Mouse (Mus musculus): ENCODE results near the gene Golga5. TPM values are rescaled to one million over a fixed set of nuclear protein-coding genes. Genes with fewer than 3 reads are reported as not detected.

The Golga5 gene
- 31.5 and 36.8 TPM in 2 replicates for polyA plus RNA-seq (2014; fragmentation: Nextera tagmentation; extraction: Ambion mirVana)

DNA sequence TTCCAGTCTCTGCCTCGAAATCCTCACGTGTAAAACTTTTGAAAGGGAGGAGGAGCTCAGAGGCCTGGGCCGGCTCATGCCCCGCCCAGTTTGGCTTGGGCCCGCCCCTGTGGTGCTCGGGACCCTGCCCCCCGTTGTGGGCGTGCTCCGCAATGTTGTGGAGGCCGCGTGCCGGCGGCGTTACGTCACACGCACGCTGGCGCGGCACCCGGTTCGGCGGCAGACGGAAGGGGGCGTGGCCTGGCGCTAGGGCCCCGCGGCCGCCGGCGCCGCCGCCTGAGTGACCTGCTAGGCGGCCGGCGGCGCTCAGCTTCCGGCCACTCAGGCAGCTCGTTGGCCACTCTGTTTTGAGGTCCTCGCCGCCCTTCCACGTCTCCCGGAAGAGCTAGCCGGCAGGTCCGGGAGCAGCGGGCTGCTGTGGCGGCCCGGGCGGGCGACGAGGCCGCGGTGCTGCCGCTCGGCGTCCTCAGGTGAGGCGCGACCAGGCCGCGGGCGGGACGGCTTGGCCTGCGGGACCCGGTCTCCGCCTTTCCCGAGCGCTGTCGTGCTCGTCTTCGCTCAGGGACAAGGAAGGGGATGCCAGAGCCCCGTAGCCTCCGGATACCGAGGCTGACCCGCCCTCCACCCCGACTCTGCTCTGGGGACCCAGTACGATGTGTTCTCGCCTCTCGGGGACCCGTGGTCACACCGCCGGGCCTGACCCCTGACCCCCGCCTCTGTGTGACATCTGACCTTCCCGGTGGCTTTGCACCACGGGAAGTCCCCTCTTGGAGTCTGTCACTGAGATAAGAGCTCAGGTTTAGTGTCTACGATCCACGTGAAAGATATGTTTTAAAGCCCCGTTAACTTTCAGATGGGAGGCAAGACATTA, at the start of gene Golga5:
TSS of gene Golga5 (plus strand) at position 242 of the 871 bp plus-strand sequence.
- WGBS = under 1% methylated on average over 67 of the region's 86 CpGs
- peak; percentile 99 for DNase-seq (ENCODE audit: low spot score)
- peak within 1 kb of the TSS; percentile 91 for H3K4me3 ChIP-seq (ENCODE audit: low read depth, low read length)
- H3K4me2 ChIP-seq (replicated peaks; ENCODE audit: low read depth, low read length) = peak within 1 kb of the TSS; percentile 80
- H3K4me1 ChIP-seq (replicated peaks; ENCODE audit: control insufficient read depth, insufficient read depth, low read length) = no peaks in the 10 kb centered on the region
- H3K9me3 ChIP-seq (ENCODE audit: control insufficient read depth, low read length) = no peaks in the 10 kb centered on the region
- H3K27ac ChIP-seq (ENCODE audit: low read depth, low read length) = peak within 1 kb of the TSS; percentile 62; the same call in 1 of the 2 replicates
- H3K36me3 ChIP-seq (ENCODE audit: control insufficient read depth, insufficient read depth, low read length) = no peaks in the 10 kb centered on the region
- no peaks in the 10 kb centered on the region for H3K27me3 ChIP-seq (ENCODE audit: control insufficient read depth, insufficient read depth, low read length)
- peak within 1 kb of the TSS; percentile 88 for H3K9ac ChIP-seq (ENCODE audit: low read depth, low read length)
- peak; percentile 99 for ATAC-seq (ENCODE audit: low FRiP score)

- 49% methylated on average over 3 of the region's 3 CpGs for WGBS
- H3K27me3 ChIP-seq (ENCODE audit: control insufficient read depth, insufficient read depth, low read length) = no peaks in the 10 kb centered on the region
- H3K4me1 ChIP-seq (replicated peaks; ENCODE audit: control insufficient read depth, insufficient read depth, low read length) = no peaks in the 10 kb centered on the region
- no peak overlapping the region for H3K27ac ChIP-seq (ENCODE audit: low read depth, low read length)
- ATAC-seq (ENCODE audit: low FRiP score) (no peak), DNase-seq (ENCODE audit: low spot score) (no peak)
- no peak overlapping the region for H3K4me3 ChIP-seq (ENCODE audit: low read depth, low read length)
- no peaks in the 10 kb centered on the region for H3K36me3 ChIP-seq (ENCODE audit: control insufficient read depth, insufficient read depth, low read length)
- 0 out of 2 replicates have a peak overlapping the region, but pooled peaks have one; percentile 7 for H3K9ac ChIP-seq (ENCODE audit: low read depth, low read length)
- H3K4me2 ChIP-seq (replicated peaks; ENCODE audit: low read depth, low read length) = no peak overlapping the region
- no peaks in the 10 kb centered on the region for H3K9me3 ChIP-seq (ENCODE audit: control insufficient read depth, low read length)
These were observed 49.4 kb upstream of the Golga5 start for GRCm38 (mm10) chr12:102419544-102419943.

GRCm38 (mm10) chr12:102420168-102420890, 48.6 kb upstream of the Golga5 start:
- Histone ChIP-seq H3K9ac (ENCODE audit: low read depth, low read length) (no peak overlapping the region), H3K36me3 (ENCODE audit: control insufficient read depth, insufficient read depth, low read length) (no peaks in the 10 kb centered on the region), H3K4me2 (replicated peaks; ENCODE audit: low read depth, low read length) (no peak overlapping the region), H3K27me3 (ENCODE audit: control insufficient read depth, insufficient read depth, low read length) (no peaks in the 10 kb centered on the region), H3K4me1 (replicated peaks; ENCODE audit: control insufficient read depth, insufficient read depth, low read length) (no peaks in the 10 kb centered on the region), H3K27ac (ENCODE audit: low read depth, low read length) (no peak overlapping the region), H3K9me3 (ENCODE audit: control insufficient read depth, low read length) (no peaks in the 10 kb centered on the region), H3K4me3 (ENCODE audit: low read depth, low read length) (no peak overlapping the region)
- ATAC-seq (ENCODE audit: low FRiP score) = no peak
- WGBS = 93% methylated on average over 10 of the region's 10 CpGs
- no peak for DNase-seq (ENCODE audit: low spot score)

- 89% methylated on average over 6 of the region's 6 CpGs for WGBS
- no peaks in the 10 kb centered on the region for H3K36me3 ChIP-seq (ENCODE audit: control insufficient read depth, insufficient read depth, low read length)
- ATAC-seq (ENCODE audit: low FRiP score) = no peak
- H3K27me3 ChIP-seq (ENCODE audit: control insufficient read depth, insufficient read depth, low read length) = no peaks in the 10 kb centered on the region
- no peak overlapping the region for H3K4me3 ChIP-seq (ENCODE audit: low read depth, low read length)
- H3K9ac ChIP-seq (ENCODE audit: low read depth, low read length) = no peak overlapping the region
- no peak overlapping the region for H3K4me2 ChIP-seq (replicated peaks; ENCODE audit: low read depth, low read length)
- no peaks in the 10 kb centered on the region for H3K9me3 ChIP-seq (ENCODE audit: control insufficient read depth, low read length)
- no peak for DNase-seq (ENCODE audit: low spot score)
- no peak overlapping the region for H3K27ac ChIP-seq (ENCODE audit: low read depth, low read length)
- H3K4me1 ChIP-seq (replicated peaks; ENCODE audit: control insufficient read depth, insufficient read depth, low read length) = no peaks in the 10 kb centered on the region
These were observed 46.9 kb upstream of the Golga5 start for GRCm38 (mm10) chr12:102422065-102422464.

DNA sequence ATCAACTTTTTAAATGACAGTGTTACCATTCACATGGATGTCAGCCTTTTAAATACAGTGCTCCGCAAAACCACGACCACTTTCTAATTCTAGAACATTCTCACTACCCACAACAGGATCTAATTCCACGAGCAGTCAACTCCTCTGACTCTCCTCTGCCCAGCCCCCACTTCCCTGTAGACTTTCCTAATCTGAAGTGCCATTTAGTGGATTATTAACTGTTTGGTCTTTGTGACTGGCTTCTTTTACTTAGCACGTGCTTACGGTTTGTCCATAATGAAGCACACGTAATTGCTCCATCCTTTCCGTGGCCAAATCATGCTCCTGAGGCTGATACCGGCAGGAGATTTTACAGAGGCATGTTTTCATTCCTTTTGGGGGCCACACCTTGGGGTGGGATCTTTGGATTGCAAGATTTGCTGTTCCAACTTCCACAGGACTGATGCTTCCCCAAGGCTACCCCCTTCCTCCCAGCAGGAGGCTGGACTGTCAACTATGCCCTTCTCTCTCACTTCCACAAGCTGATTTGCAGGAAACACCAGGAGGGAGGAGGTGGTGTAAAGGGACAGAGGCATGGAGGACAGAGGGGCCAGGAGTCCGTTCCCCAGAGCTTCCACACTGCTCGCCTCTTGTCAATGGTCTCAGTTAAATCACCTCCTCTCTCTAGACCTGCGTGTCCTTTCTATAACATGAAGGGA, 46.2 kb upstream of the Golga5 start:
- DNase-seq (ENCODE audit: low spot score) = no peak
- Histone ChIP-seq H3K4me2 (replicated peaks; ENCODE audit: low read depth, low read length) (no peak overlapping the region), H3K9me3 (ENCODE audit: control insufficient read depth, low read length) (no peaks in the 10 kb centered on the region), H3K4me1 (replicated peaks; ENCODE audit: control insufficient read depth, insufficient read depth, low read length) (no peaks in the 10 kb centered on the region), H3K4me3 (ENCODE audit: low read depth, low read length) (no peak overlapping the region), H3K27me3 (ENCODE audit: control insufficient read depth, insufficient read depth, low read length) (no peaks in the 10 kb centered on the region), H3K27ac (ENCODE audit: low read depth, low read length) (no peak overlapping the region), H3K9ac (ENCODE audit: low read depth, low read length) (no peak overlapping the region), H3K36me3 (ENCODE audit: control insufficient read depth, insufficient read depth, low read length) (no peaks in the 10 kb centered on the region)
- WGBS = 92% methylated on average over 11 of the region's 11 CpGs
- no peak for ATAC-seq (ENCODE audit: low FRiP score)

- H3K9me3 ChIP-seq (ENCODE audit: control insufficient read depth, low read length) = no peaks in the 10 kb centered on the region
- H3K27me3 ChIP-seq (ENCODE audit: control insufficient read depth, insufficient read depth, low read length) = no peaks in the 10 kb centered on the region
- H3K4me2 ChIP-seq (replicated peaks; ENCODE audit: low read depth, low read length) = no peak overlapping the region
- no peak overlapping the region for H3K27ac ChIP-seq (ENCODE audit: low read depth, low read length)
- no peaks in the 10 kb centered on the region for H3K4me1 ChIP-seq (replicated peaks; ENCODE audit: control insufficient read depth, insufficient read depth, low read length)
- H3K4me3 ChIP-seq (ENCODE audit: low read depth, low read length) = no peak overlapping the region
- ATAC-seq (ENCODE audit: low FRiP score) = no peak
- H3K9ac ChIP-seq (ENCODE audit: low read depth, low read length) = no peak overlapping the region
- WGBS = 96% methylated on average over 8 of the region's 8 CpGs
- no peak for DNase-seq (ENCODE audit: low spot score)
- no peaks in the 10 kb centered on the region for H3K36me3 ChIP-seq (ENCODE audit: control insufficient read depth, insufficient read depth, low read length)
These were observed 45.3 kb upstream of the Golga5 start for GRCm38 (mm10) chr12:102423625-102424024.

DNA sequence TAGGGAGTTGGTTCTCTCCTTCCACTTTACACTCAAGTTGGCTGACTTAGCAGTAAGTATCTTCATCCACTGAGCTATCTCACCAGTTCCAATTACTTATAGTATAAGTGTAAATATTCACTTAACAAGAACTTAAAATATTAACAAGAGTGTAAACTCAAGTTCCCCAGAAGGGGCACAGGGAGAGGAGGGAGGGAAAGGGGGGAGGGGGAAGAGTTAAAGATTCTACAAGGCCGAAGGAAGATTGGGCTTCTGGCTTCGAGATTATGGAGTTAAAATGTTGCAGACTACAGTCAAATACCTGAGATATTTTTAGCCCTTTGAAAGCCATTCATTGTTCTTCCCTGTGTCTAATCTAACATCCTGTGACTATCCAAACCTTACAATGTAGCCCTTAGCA, 44.5 kb upstream of the Golga5 start:
- Histone ChIP-seq H3K4me3 (ENCODE audit: low read depth, low read length) (no peak overlapping the region), H3K27me3 (ENCODE audit: control insufficient read depth, insufficient read depth, low read length) (no peaks in the 10 kb centered on the region), H3K9ac (ENCODE audit: low read depth, low read length) (no peak overlapping the region), H3K4me2 (replicated peaks; ENCODE audit: low read depth, low read length) (no peak overlapping the region), H3K27ac (ENCODE audit: low read depth, low read length) (no peak overlapping the region), H3K4me1 (replicated peaks; ENCODE audit: control insufficient read depth, insufficient read depth, low read length) (no peaks in the 10 kb centered on the region), H3K36me3 (ENCODE audit: control insufficient read depth, insufficient read depth, low read length) (no peaks in the 10 kb centered on the region), H3K9me3 (ENCODE audit: control insufficient read depth, low read length) (no peaks in the 10 kb centered on the region)
- DNase-seq (ENCODE audit: low spot score) (no peak), ATAC-seq (ENCODE audit: low FRiP score) (no peak)
- 95% methylated on average over 2 of the region's 2 CpGs for WGBS

DNA sequence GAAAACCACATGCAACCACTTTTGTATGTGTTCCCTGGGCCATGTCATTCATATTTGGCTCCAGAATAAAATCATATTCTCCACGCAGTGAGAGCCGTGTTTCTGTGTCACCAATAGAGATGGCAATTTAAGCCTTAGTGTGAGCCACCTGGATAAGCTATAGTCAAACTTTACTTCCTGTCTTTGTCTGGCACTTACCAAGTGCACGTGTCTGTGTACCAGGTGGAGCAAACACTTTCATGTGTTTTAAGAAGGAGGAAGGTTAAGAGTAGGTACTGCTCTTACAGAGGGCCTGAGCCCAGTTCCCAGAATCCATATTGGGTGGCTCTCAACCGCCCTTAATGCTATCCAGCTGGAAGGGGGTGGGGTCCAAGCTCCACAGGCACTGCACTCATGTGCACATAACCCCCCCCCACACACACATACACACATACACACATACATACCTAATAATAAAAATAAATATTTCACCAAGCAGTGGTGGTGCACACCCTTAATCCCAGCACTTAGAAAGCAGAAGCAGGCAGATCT, 43.8 kb upstream of the Golga5 start:
- no peak for ATAC-seq (ENCODE audit: low FRiP score)
- H3K27me3 ChIP-seq (ENCODE audit: control insufficient read depth, insufficient read depth, low read length) = no peaks in the 10 kb centered on the region
- no peaks in the 10 kb centered on the region for H3K36me3 ChIP-seq (ENCODE audit: control insufficient read depth, insufficient read depth, low read length)
- H3K4me3 ChIP-seq (ENCODE audit: low read depth, low read length) = no peak overlapping the region
- no peaks in the 10 kb centered on the region for H3K4me1 ChIP-seq (replicated peaks; ENCODE audit: control insufficient read depth, insufficient read depth, low read length)
- 82% methylated on average over 4 of the region's 4 CpGs for WGBS
- H3K4me2 ChIP-seq (replicated peaks; ENCODE audit: low read depth, low read length) = no peak overlapping the region
- no peak overlapping the region for H3K27ac ChIP-seq (ENCODE audit: low read depth, low read length)
- no peaks in the 10 kb centered on the region for H3K9me3 ChIP-seq (ENCODE audit: control insufficient read depth, low read length)
- no peak overlapping the region for H3K9ac ChIP-seq (ENCODE audit: low read depth, low read length)
- no peak for DNase-seq (ENCODE audit: low spot score)

Data from hindbrain, embryonic 11.5 days (tissue).